25 mouse cellular contexts compared by ENCODE assay signal in genomic region chr4:69971721-69972120, GRCm38 (mm10).
DNase-seq lines count a peak whose midpoint lies in the region; ATAC-seq and TF ChIP-seq lines count a peak whose summit lies in the region.
"Had no signal": no experiment of that assay in that cellular context is flagged by ENCODE, and none has a peak within 500 bp of the region (broad histone marks: within the 10 kb centered on the region; RNA-seq: fewer than 3 reads in every experiment).

No protein-coding gene starts in this region.

- H3K4me2 ChIP-seq in midbrain, postnatal 0 days (ENCODE audit: low read depth, low read length, poor library complexity, severe bottlenecking): no peak overlapping the region
- no peak overlapping the region for H3K4me2 ChIP-seq in midbrain, embryonic 11.5 days
- H3K4me2 ChIP-seq: embryonic facial prominence, embryonic 15.5 days; forebrain, embryonic 13.5 days; heart, embryonic 15.5 days; limb, embryonic 12.5 days; liver, embryonic 15.5 days; lung, embryonic 14.5 days; neural tube, embryonic 13.5 days; stomach, embryonic 15.5 days had no signal

- H3K4me3 ChIP-seq in midbrain, postnatal 0 days (ENCODE audit: low read depth, low read length): no peak overlapping the region
- no peak overlapping the region for H3K4me3 ChIP-seq in midbrain, embryonic 11.5 days (ENCODE audit: low read depth, low read length)
- H3K4me3 ChIP-seq in thymus, adult 2 months (ENCODE audit: control insufficient read depth, insufficient read depth, low read length): no peak overlapping the region
- H3K4me3 ChIP-seq: embryonic facial prominence, embryonic 10.5 days; embryonic facial prominence, embryonic 15.5 days; forebrain, embryonic 13.5 days; heart, embryonic 10.5 days; heart, embryonic 15.5 days; limb, embryonic 12.5 days; liver, embryonic 15.5 days; neural tube, embryonic 13.5 days; stomach, embryonic 15.5 days had no signal

- no peak for ATAC-seq in midbrain, postnatal 0 days (ENCODE audit: low FRiP score)
- no peak for ATAC-seq in midbrain, embryonic 11.5 days (ENCODE audit: low FRiP score)
- ATAC-seq: CD4-positive, CD25-positive, alpha-beta regulatory T cell, adult 4 months; forebrain, embryonic 13.5 days had no signal

- peak; percentile 40 for DNase-seq in heart, adult 11 months
- DNase-seq in heart, adult 8-10 months (ENCODE audit: low spot score): no peak
- DNase-seq in kidney, postnatal 10 days: peak; percentile 5
- no peak for DNase-seq in kidney, postnatal 25 days
- peak; percentile 15 for DNase-seq in midbrain, postnatal 0 days (ENCODE audit: low spot score)
- DNase-seq in midbrain, embryonic 11.5 days (ENCODE audit: low spot score, missing footprints): no peak
- DNase-seq in thymus, adult 2 months: no peak
- DNase-seq: adrenal gland, postnatal 14 days; cerebellum, adult 18-20 months; gastrocnemius, postnatal 10 days; kidney, adult 18-20 months; lung, embryonic 14.5 days; lung, postnatal 14 days; right cerebral cortex, postnatal 14 days; thymus, postnatal 14 days had no signal

- TF ChIP-seq CTCF in midbrain, postnatal 0 days (IDR thresholded peaks at IDR 0.05): peak; percentile 57
- TF ChIP-seq CTCF in thymus, adult 2 months (IDR thresholded peaks at IDR 0.05; ENCODE audit: borderline replicate concordance, control insufficient read depth, extremely low read depth, insufficient read depth, low read length, poor library complexity): no peak

- no peaks in the 10 kb centered on the region for H3K9me3 ChIP-seq in midbrain, postnatal 0 days (ENCODE audit: low read length)
- H3K9me3 ChIP-seq in midbrain, embryonic 11.5 days (ENCODE audit: control insufficient read depth, low read length): no peaks in the 10 kb centered on the region
- H3K9me3 ChIP-seq: embryonic facial prominence, embryonic 15.5 days; forebrain, embryonic 13.5 days; heart, embryonic 10.5 days; heart, embryonic 15.5 days; limb, embryonic 12.5 days; stomach, embryonic 15.5 days had no signal

- TF ChIP-seq POLR2A in thymus, adult 2 months (IDR thresholded peaks at IDR 0.05; ENCODE audit: control insufficient read depth, extremely low read depth, insufficient read depth, low read length, poor library complexity): no peak

- H3K4me1 ChIP-seq in midbrain, postnatal 0 days (ENCODE audit: insufficient read depth, low read length): no peaks in the 10 kb centered on the region
- no peaks in the 10 kb centered on the region for H3K4me1 ChIP-seq in midbrain, embryonic 11.5 days (ENCODE audit: control insufficient read depth, insufficient read depth, low read length)
- H3K4me1 ChIP-seq in thymus, adult 2 months (replicated peaks; ENCODE audit: control insufficient read depth, insufficient read depth, low read length): no peaks in the 10 kb centered on the region
- H3K4me1 ChIP-seq: embryonic facial prominence, embryonic 15.5 days; heart, embryonic 10.5 days; heart, embryonic 15.5 days; liver, embryonic 15.5 days; neural tube, embryonic 13.5 days; stomach, embryonic 15.5 days had no signal

- H3K27ac ChIP-seq in midbrain, postnatal 0 days (ENCODE audit: low read depth, low read length): no peak overlapping the region
- H3K27ac ChIP-seq in midbrain, embryonic 11.5 days (ENCODE audit: low read depth, low read length): no peak overlapping the region
- no peak overlapping the region for H3K27ac ChIP-seq in thymus, adult 2 months (ENCODE audit: control insufficient read depth, insufficient read depth, low read length)
- H3K27ac ChIP-seq: embryonic facial prominence, embryonic 10.5 days; embryonic facial prominence, embryonic 15.5 days; forebrain, embryonic 13.5 days; heart, embryonic 10.5 days; heart, embryonic 15.5 days; limb, embryonic 12.5 days; liver, embryonic 15.5 days; neural tube, embryonic 13.5 days; stomach, embryonic 15.5 days had no signal

- no peaks in the 10 kb centered on the region for H3K36me3 ChIP-seq in midbrain, postnatal 0 days (ENCODE audit: insufficient read depth, low read length)
- H3K36me3 ChIP-seq in midbrain, embryonic 11.5 days (ENCODE audit: control insufficient read depth, insufficient read depth, low read length): no peaks in the 10 kb centered on the region
- H3K36me3 ChIP-seq in thymus, adult 2 months (ENCODE audit: control insufficient read depth, insufficient read depth, low read length): no peaks in the 10 kb centered on the region
- H3K36me3 ChIP-seq: embryonic facial prominence, embryonic 10.5 days; embryonic facial prominence, embryonic 15.5 days; heart, embryonic 10.5 days; heart, embryonic 15.5 days; limb, embryonic 12.5 days; liver, embryonic 15.5 days; neural tube, embryonic 13.5 days; stomach, embryonic 15.5 days had no signal

- no peaks in the 10 kb centered on the region for H3K27me3 ChIP-seq in midbrain, postnatal 0 days (ENCODE audit: insufficient read depth, low read length)
- no peaks in the 10 kb centered on the region for H3K27me3 ChIP-seq in midbrain, embryonic 11.5 days (ENCODE audit: control insufficient read depth, insufficient read depth, low read length)
- H3K27me3 ChIP-seq in thymus, adult 2 months (ENCODE audit: control insufficient read depth, insufficient read depth, low read length): no peaks in the 10 kb centered on the region
- H3K27me3 ChIP-seq: embryonic facial prominence, embryonic 15.5 days; forebrain, embryonic 13.5 days; heart, embryonic 15.5 days; limb, embryonic 12.5 days; liver, embryonic 15.5 days; neural tube, embryonic 13.5 days; stomach, embryonic 15.5 days had no signal

- WGBS in midbrain, postnatal 0 days: 79% methylated on average over 3 of the region's 3 CpGs
- WGBS in midbrain, embryonic 11.5 days: 87% methylated on average over 3 of the region's 3 CpGs
- WGBS in thymus, adult 2 months: 88% methylated on average over 3 of the region's 3 CpGs

- no peak overlapping the region for H3K9ac ChIP-seq in midbrain, postnatal 0 days (replicated peaks; ENCODE audit: low read length, poor library complexity, severe bottlenecking)
- H3K9ac ChIP-seq in midbrain, embryonic 11.5 days (ENCODE audit: low read length): no peak overlapping the region
- H3K9ac ChIP-seq: embryonic facial prominence, embryonic 15.5 days; forebrain, embryonic 13.5 days; heart, embryonic 15.5 days; limb, embryonic 12.5 days; liver, embryonic 15.5 days; lung, embryonic 14.5 days; neural tube, embryonic 13.5 days; stomach, embryonic 15.5 days had no signal

Comparison
In these comparisons a context has a peak if more than half of its experiments do, and no peak if none do; other contexts are left out.
1. DNase-seq: peak in heart, adult 11 months (single experiment), kidney, postnatal 10 days (single experiment) and midbrain, postnatal 0 days (single experiment); none in heart, adult 8-10 months (single experiment), kidney, postnatal 25 days (0 of 2), midbrain, embryonic 11.5 days (single experiment) and thymus, adult 2 months (single experiment).